Mouse (Mus musculus): Measurements from ENCODE around the gene Kif12. TPM values are rescaled to one million over a fixed set of nuclear protein-coding genes. Genes with fewer than 3 reads are reported as not detected.

Kif12 gene
- polyA plus RNA-seq, 1 experiment, result not detected

GRCm38 (mm10) chr4:63129891-63130624, 41.9 kb downstream of the Kif12 start:
- H3K4me3 ChIP-seq (ENCODE audit: insufficient read depth, low read length), result no peak overlapping the region
- no peaks in the 10 kb centered on the region for H3K4me1 ChIP-seq (ENCODE audit: control insufficient read depth, insufficient read depth, low read length)
- no peak overlapping the region for H3K27ac ChIP-seq (ENCODE audit: insufficient read depth, low read length)
- TF ChIP-seq CTCF (IDR thresholded peaks at IDR 0.05; ENCODE audit: extremely low read depth, insufficient read depth, low read length) (no peak), POLR2A (IDR thresholded peaks at IDR 0.05; ENCODE audit: extremely low read depth, insufficient read depth, low read length) (no peak)

- TF ChIP-seq POLR2A (IDR thresholded peaks at IDR 0.05; ENCODE audit: extremely low read depth, insufficient read depth, low read length) (no peak), CTCF (IDR thresholded peaks at IDR 0.05; ENCODE audit: extremely low read depth, insufficient read depth, low read length) (no peak)
- H3K27ac ChIP-seq (ENCODE audit: insufficient read depth, low read length), result no peak overlapping the region
- no peaks in the 10 kb centered on the region for H3K4me1 ChIP-seq (ENCODE audit: control insufficient read depth, insufficient read depth, low read length)
- no peak overlapping the region for H3K4me3 ChIP-seq (ENCODE audit: insufficient read depth, low read length)
Observed at GRCm38 (mm10) chr4:63124861-63125466, 47.0 kb downstream of the Kif12 start.

GRCm38 (mm10) chr4:63118639-63119437, 53.1 kb downstream of the Kif12 start:
- peaks cover 2% of the 10 kb centered on the region; the same call in 1 of the 2 replicates for H3K4me1 ChIP-seq (ENCODE audit: control insufficient read depth, insufficient read depth, low read length)
- no peak overlapping the region for H3K4me3 ChIP-seq (ENCODE audit: insufficient read depth, low read length)
- no peak overlapping the region for H3K27ac ChIP-seq (ENCODE audit: insufficient read depth, low read length)
- TF ChIP-seq CTCF (IDR thresholded peaks at IDR 0.05; ENCODE audit: extremely low read depth, insufficient read depth, low read length) (peak; percentile 96), POLR2A (IDR thresholded peaks at IDR 0.05; ENCODE audit: extremely low read depth, insufficient read depth, low read length) (no peak)

Other genes starting within 250 kb of the Kif12 start
- 1.8 and 1.9 TPM in 2 replicates for gene Zfp618, start 206.6 kb downstream of the Kif12 start, polyA plus RNA-seq (2012; rRNA removed)
- gene Ambp, start 17.3 kb downstream of the Kif12 start, polyA plus RNA-seq (2012; rRNA removed), result not detected in 2 replicates
- gene Col27a1, start 41.9 kb upstream of the Kif12 start, polyA plus RNA-seq (2012; rRNA removed), result 3.5 and 4.2 TPM in 2 replicates
- not detected in 2 replicates for gene Orm1, start 172.4 kb upstream of the Kif12 start, polyA plus RNA-seq (2012; rRNA removed)
- not detected in 2 replicates for gene Orm3, start 184.0 kb upstream of the Kif12 start, polyA plus RNA-seq (2012; rRNA removed)
- not detected in 2 replicates for gene Orm2, start 190.3 kb upstream of the Kif12 start, polyA plus RNA-seq (2012; rRNA removed)
- gene Akna, start 231.2 kb upstream of the Kif12 start, polyA plus RNA-seq (2012; rRNA removed), result 1.8 and 2.0 TPM in 2 replicates